Mouse (Mus musculus): ENCODE measurements around the gene Myo10.

Myo10 gene

DNA sequence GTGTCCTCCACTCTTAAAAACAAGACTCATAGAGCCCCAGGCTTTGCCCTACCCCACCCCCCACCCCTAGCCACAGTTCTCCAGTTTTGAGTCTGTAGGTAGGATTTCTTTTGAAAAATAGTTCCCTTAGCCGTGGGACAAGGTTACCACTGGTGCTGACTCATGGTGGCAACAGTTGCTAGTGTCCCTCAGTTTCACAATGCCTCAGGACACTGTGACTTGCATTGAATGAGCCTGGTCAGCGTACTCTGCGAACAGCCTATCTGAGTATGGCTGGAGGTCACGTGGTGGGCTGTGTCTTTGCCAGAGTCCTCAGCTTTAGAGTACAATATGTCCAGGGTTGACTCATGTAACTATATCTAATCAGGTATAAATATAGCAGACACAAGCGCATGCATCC, 104.5 kb downstream of the Myo10 start:
- no peak for DNase-seq

- no peak for DNase-seq
Measured at GRCm38 (mm10) chr15:25728501-25728900, 106.2 kb downstream of the Myo10 start.

DNA sequence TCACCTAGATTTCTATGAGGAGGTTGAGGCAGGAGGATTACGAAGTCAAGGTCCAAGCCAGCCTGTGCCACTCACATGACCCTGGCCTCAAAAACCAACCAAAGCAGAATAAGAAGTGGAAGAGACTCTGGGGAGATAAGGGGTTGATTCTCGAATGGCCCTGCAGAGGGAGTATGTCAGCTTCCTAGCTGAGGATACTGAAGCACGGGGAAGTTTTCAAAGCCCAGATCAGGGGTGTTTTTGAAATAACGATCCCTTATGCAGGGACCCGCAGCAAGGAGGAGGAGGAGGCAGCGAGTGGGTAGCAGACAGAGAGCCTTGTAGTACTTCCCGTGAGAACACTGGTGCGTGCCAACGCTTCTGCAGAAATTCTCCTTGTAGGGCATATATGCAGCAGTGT, 108.7 kb downstream of the Myo10 start:
- DNase-seq, result peak; percentile 43

- peak; percentile 58 for DNase-seq
Measured at GRCm38 (mm10) chr15:25732758-25733428, 110.6 kb downstream of the Myo10 start.

- DNase-seq, result no peak
Measured at GRCm38 (mm10) chr15:25733739-25734430, 111.6 kb downstream of the Myo10 start.

- DNase-seq, result no peak
Measured at GRCm38 (mm10) chr15:25736531-25736930, 114.2 kb downstream of the Myo10 start.

DNA sequence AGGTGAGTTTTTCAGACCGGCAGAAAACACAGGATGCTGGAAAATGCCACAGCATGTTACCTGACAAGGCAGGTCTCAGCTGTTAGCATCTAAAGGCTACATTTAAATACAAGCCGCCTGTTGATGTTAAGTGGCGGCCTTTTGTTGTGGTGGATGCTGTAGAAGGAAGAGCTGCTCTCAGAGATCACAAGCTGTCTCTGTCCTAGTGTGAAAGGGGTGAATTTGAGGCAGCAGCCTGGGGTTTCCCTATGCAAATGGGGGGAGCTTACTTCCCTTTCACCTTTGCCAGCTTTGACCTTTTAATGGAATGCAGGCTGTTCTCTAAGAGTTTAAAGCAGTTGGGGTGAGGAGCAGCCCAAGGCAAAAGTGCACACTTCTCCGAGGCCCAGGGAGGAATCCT, 117.9 kb downstream of the Myo10 start:
- DNase-seq, result no peak

DNA sequence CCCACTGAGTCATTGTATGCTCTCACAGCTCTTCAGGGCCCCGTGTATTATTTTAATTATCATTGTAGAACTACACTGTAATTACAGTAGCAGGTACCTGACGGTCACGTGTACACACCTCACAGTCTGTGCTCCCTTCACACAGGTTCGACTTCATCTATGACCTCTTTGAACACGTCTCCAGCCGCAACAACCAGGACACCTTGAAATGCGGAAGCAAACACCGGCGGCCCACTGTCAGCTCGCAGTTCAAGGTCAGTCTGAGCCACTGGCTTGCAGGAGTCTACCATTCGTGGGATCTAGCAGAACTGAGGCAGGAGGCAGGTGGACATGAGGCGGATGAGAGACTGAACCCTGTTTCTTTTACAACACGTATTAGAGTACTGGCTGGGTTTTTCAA, 119.9 kb downstream of the Myo10 start:
- no peak for DNase-seq

DNA sequence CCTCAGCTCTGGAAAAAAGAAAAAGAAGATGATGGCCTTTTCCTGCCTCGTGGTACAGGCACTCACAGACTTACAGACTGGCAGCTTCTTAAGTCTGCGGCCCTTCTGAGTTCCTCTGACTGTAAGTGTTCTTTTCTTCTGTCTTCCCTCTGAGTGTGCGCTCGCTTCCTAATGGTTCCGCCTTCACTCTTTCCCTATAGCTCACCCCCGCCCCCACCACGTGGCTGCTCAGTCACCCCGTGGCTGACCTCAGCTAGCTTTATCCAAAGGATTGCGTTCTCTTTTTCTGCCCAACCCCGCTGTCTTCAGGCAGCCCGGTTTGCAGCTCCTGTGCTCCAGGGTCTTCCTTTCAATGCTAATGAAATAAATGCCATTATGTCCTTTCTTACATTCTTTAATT, 129.2 kb downstream of the Myo10 start:
- DNase-seq, result no peak

DNA sequence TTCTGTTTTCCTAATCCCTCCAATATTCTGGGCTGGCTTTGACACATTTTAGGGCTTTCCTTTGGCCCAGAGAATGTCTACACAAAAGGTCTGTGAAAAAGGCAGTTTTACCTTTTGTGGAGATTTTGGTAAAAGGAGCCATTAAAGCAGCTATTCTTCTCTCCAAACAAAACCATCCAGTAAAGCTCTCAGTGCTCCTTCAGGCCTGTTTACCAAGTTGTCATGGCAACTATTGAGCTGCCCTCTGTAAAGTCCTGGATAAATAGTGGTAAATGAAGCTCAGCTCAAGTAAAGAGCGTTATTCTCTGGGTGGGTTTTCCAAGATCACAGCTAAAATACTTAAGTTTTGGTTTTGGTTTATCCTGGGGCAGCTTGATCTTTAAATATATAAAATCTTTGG, 130.3 kb downstream of the Myo10 start:
- no peak for DNase-seq

- DNase-seq, result no peak
Measured at GRCm38 (mm10) chr15:25753003-25753402, 130.7 kb downstream of the Myo10 start.

DNA sequence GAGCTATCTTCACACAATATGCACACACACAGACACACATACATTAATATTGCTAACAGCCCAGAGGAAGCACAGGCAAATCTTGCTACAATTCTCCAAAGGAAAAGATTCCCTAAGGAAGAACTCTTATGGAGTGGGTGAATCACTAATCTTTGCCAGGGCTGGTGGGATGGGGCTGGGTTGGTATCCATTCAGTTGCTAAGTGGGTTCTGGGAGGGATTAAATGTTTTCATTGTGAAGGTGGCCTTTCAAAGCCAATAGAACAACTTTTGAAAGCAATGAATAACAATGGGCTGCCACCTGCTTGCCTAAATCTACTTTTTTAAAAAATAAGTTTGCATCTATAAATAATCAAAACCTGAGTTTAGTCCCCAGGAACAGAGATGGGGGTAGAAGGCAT, 131.6 kb downstream of the Myo10 start:
- no peak for DNase-seq

DNA sequence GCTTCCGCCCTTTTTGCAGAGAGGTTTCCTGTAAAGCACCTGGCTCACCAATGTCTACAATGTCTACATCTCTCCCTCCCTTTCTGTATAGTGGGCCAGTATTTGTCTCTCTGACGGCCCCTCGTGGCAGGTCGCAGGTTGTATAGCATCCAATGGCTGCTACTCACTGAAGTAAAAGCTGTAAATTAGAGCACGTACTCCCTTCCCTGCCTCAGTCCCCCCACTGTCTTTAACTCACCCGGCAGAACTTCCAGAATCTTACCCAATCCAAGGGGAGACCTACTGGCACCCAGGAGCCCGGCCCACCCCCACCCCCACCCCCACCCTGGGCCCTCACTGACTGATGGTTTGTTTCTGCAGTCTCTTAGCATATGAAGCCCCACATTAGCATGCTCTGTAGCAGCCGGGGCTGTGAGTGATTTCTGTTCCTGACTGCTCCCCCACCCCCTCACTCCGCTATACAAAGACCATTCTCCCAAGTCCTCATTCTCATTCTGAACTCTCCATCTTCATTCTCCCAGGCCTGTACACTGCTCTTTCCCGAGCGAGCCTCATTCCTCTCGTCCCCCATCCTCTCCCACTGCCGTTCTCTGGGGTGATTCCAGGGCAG, 132.1 kb downstream of the Myo10 start:
- DNase-seq, result no peak

GRCm38 (mm10) chr15:25755536-25755935, 133.2 kb downstream of the Myo10 start:
- no peak for DNase-seq

- no peak for DNase-seq
Measured at GRCm38 (mm10) chr15:25756072-25756471, 133.7 kb downstream of the Myo10 start.

- peak; percentile 69 for DNase-seq
Measured at GRCm38 (mm10) chr15:25758037-25758436, 135.7 kb downstream of the Myo10 start.

- no peak for DNase-seq
Measured at GRCm38 (mm10) chr15:25758500-25759086, 136.3 kb downstream of the Myo10 start.

DNA sequence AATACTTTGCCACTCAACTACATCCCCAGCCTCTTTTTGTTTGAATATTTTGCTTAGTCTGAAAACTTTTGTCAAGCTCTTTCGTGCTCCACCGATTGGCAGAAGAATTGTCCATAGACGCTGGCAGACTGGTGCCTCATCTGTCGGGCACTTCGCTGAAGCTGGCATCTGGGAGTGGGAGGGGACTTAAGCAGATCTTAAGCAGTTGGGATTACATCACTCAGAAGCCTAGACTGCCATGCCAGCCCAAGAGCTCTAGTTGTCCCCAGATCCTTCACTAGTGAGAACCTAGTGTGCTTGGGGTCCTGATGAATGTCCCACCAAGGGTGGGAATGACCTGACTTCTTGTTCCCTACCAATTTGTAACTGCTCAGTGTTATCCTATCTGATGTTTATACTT, 138.0 kb downstream of the Myo10 start:
- peak; percentile 65 for DNase-seq

DNA sequence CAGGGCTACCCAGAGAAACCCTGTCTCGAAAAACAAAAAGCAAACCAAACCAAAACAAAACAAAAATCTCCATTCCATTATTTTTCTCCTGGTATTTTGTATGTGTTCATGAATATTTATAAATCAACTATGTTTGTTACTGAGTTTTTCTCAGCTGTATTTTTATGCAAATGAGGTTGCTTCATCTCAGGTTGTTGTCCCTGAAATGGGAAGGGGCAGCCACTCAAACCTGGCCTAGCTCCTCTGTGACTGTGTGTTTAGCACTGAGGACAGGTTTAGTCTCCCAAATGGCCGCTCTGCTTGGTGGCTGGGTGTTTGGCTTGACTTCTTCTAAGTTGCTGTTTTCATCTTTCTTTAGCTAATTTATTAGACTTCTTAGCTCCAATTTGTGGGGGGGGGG, 138.7 kb downstream of the Myo10 start:
- no peak for DNase-seq

- DNase-seq, result peak; percentile 84
Measured at GRCm38 (mm10) chr15:25761800-25762211, 139.5 kb downstream of the Myo10 start.

DNA sequence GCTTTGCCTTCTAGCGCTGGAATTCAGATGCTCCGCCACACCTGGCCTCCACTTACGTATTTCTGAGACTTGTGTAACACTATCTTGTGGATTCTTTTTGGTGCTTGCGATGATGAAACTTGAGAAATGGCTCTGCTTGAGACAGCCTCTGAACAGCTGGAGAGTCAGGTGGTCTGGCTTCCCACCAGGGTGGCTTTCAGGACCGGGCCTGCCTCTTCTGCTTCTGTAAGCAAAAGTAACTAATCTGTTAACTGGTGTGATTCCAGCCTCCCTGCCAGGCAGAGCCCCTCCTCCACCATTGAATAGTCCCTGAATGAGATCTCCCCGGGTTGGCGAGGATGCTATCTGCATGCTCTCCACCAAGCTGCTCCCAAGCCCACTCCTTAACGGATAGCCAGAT, 140.0 kb downstream of the Myo10 start:
- peak; percentile 72 for DNase-seq

DNA sequence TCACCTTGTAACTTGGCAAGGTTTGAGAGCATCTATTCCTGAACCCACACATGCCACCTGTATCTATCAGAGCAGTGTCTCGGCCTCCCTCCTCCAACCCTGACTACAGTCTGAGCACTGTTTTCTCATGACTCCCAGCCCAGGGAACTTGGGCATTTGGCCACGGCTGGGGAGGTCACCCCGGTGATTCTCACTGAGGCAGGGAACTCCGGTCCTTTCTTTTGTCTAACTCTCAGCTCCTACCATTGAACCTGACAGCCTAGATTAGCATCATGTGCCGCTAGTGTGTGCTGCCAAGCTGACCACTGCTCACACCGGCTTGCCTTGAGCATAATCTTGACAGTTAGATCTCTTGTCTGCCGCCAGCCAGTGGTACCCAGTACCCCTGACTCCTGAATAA, 140.8 kb downstream of the Myo10 start:
- DNase-seq, result peak; percentile 68

DNA sequence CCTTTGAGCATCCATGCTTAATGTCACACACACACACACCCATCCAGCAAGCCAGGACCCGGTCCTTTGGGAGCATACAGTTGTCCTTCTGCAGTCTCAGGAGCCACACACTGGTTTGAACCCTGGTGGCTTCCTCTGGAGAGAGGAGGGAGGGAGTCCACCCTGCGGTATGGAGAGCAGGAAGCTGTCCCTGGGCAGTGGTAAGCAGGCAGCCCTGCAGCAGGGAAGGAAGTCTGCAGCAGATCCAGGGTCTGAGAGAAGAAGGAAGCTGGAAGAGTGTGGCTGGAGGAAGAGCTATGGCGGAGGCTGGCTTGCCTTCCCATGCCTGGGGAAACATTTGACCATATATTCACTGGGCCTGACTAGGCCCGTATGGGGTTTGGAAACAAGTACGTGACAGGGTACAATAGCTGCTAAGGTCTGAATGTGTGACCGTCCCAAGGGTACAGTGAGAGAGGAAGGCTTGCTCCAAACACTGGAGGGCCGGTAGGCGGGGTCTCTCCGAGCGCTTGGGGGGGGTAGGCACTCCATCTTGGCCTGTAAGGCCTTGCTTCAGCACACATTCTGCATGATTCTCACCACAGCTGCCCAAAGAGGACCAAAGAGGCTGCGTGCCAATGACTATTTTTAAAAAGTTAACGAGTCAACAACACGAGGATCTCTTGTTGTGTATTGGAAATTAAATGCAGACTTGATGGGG, 142.5 kb downstream of the Myo10 start:
- DNase-seq, result no peak

Measured in retina, postnatal 1 day (tissue).